Mouse (Mus musculus) spleen, adult 2 months (tissue): ENCODE measurements around the gene Wdr83os.

Source experiments
- CTCF ChIP-seq: fragments of 200-500 bp; IDR thresholded peaks from 2 replicates; pipeline ENCODE4 v1.5.1; 2011; ENCODE audit warnings: mild to moderate bottlenecking, inconsistent platforms; ENCODE audit not compliant: insufficient read depth, insufficient read length, insufficient replicate concordance; ENCODE audit errors: extremely low read depth
- POLR2A ChIP-seq: fragments of 200-500 bp; IDR thresholded peaks from 2 replicates; pipeline ENCODE4 v1.6.1; 2011; ENCODE audit warnings: low read depth, low read length, inconsistent platforms

GRCm38 (mm10) chr8:85090856-85091255 lies 10.3 kb downstream of the Wdr83os start:
- TF ChIP-seq CTCF (no peak), POLR2A (no peak)
